Mouse (Mus musculus): ENCODE measurements around the gene Sigmar1. TPM values are rescaled to one million over a fixed set of nuclear protein-coding genes. Genes with fewer than 3 reads are reported as not detected.

Sigmar1 gene
- polyA plus RNA-seq, 1 experiment from 2014 or later: 61.2 TPM

- no peaks in the 10 kb centered on the region for H3K27me3 ChIP-seq (replicated peaks)
- peaks cover 38% of the 10 kb centered on the region for H3K4me1 ChIP-seq (replicated peaks)
- peak overlapping the region; percentile 82 for H3K9ac ChIP-seq
- H3K4me2 ChIP-seq: peak overlapping the region; percentile 76
- peak overlapping the region; percentile 73 for H3K4me3 ChIP-seq
- WGBS: 79% methylated on average over 8 of the region's 8 CpGs
- no peak for ATAC-seq (ENCODE audit: insufficient number of reproducible peaks, low FRiP score)
- H3K27ac ChIP-seq (ENCODE audit: poor library complexity, severe bottlenecking): no peak overlapping the region; the same call in 1 of the 2 replicates
- peaks cover 22% of the 10 kb centered on the region for H3K36me3 ChIP-seq
- H3K9me3 ChIP-seq (replicated peaks): no peaks in the 10 kb centered on the region
Measured at GRCm38 (mm10) chr4:41756440-41756839, 483 bp upstream of the Sigmar1 start.

- Histone ChIP-seq H3K4me2 (peak within 1 kb of the TSS; percentile 76), H3K27me3 (replicated peaks) (no peaks in the 10 kb centered on the region), H3K9ac (peak within 1 kb of the TSS; percentile 82), H3K27ac (ENCODE audit: poor library complexity, severe bottlenecking) (peak within 1 kb of the TSS; percentile 88), H3K4me3 (peak within 1 kb of the TSS; percentile 73), H3K4me1 (replicated peaks) (peaks cover 28% of the 10 kb centered on the region), H3K36me3 (peaks cover 22% of the 10 kb centered on the region), H3K9me3 (replicated peaks) (no peaks in the 10 kb centered on the region)
- WGBS: 13% methylated on average over 14 of the region's 14 CpGs
- peak; percentile 69 for ATAC-seq (ENCODE audit: insufficient number of reproducible peaks, low FRiP score)
Measured at GRCm38 (mm10) chr4:41754797-41755337, 1.1 kb downstream of the Sigmar1 start, which contains the start of gene Galt. Gene Galt, plus strand, starts transcription at chr4:41755228.

GRCm38 (mm10) chr4:41745021-41745420 lies 10.9 kb downstream of the Sigmar1 start:
- Histone ChIP-seq H3K27me3 (replicated peaks) (no peaks in the 10 kb centered on the region), H3K4me3 (no peak overlapping the region), H3K4me1 (replicated peaks) (peaks cover 9% of the 10 kb centered on the region), H3K4me2 (no peak overlapping the region), H3K36me3 (peaks cover 23% of the 10 kb centered on the region), H3K9ac (no peak overlapping the region), H3K27ac (ENCODE audit: poor library complexity, severe bottlenecking) (no peak overlapping the region), H3K9me3 (replicated peaks) (peaks cover 13% of the 10 kb centered on the region)
- WGBS: 71% methylated on average over 1 of the region's 1 CpGs
- ATAC-seq (ENCODE audit: insufficient number of reproducible peaks, low FRiP score): no peak

- 71% methylated on average over 2 of the region's 2 CpGs for WGBS
- H3K36me3 ChIP-seq: peaks cover 28% of the 10 kb centered on the region
- H3K4me3 ChIP-seq: no peak overlapping the region
- peaks cover 13% of the 10 kb centered on the region for H3K9me3 ChIP-seq (replicated peaks)
- H3K9ac ChIP-seq: no peak overlapping the region
- peaks cover 14% of the 10 kb centered on the region for H3K4me1 ChIP-seq (replicated peaks)
- no peak overlapping the region for H3K27ac ChIP-seq (ENCODE audit: poor library complexity, severe bottlenecking)
- no peak for ATAC-seq (ENCODE audit: insufficient number of reproducible peaks, low FRiP score)
- H3K27me3 ChIP-seq (replicated peaks): no peaks in the 10 kb centered on the region
- H3K4me2 ChIP-seq: no peak overlapping the region
Measured at GRCm38 (mm10) chr4:41744131-41744530, 11.8 kb downstream of the Sigmar1 start.

GRCm38 (mm10) chr4:41741158-41741560 lies 14.8 kb downstream of the Sigmar1 start:
- peak overlapping the region; percentile 72 for H3K4me3 ChIP-seq
- peaks cover 16% of the 10 kb centered on the region for H3K36me3 ChIP-seq
- H3K4me2 ChIP-seq: peak overlapping the region; percentile 96
- no peaks in the 10 kb centered on the region for H3K27me3 ChIP-seq (replicated peaks)
- H3K27ac ChIP-seq (ENCODE audit: poor library complexity, severe bottlenecking): peak overlapping the region; percentile 58
- H3K9ac ChIP-seq: peak overlapping the region; percentile 79
- under 1% methylated on average over 27 of the region's 27 CpGs for WGBS
- H3K9me3 ChIP-seq (replicated peaks): peaks cover 4% of the 10 kb centered on the region
- ATAC-seq (ENCODE audit: insufficient number of reproducible peaks, low FRiP score): peak; percentile 95
- peaks cover 14% of the 10 kb centered on the region for H3K4me1 ChIP-seq (replicated peaks)

- Histone ChIP-seq H3K4me3 (peak overlapping the region; percentile 72), H3K9ac (peak overlapping the region; percentile 79), H3K4me2 (peak overlapping the region; percentile 96), H3K4me1 (replicated peaks) (peaks cover 14% of the 10 kb centered on the region), H3K27me3 (replicated peaks) (no peaks in the 10 kb centered on the region), H3K27ac (ENCODE audit: poor library complexity, severe bottlenecking) (peak overlapping the region; percentile 58), H3K9me3 (replicated peaks) (peaks cover 3% of the 10 kb centered on the region; the same call in 1 of the 2 replicates), H3K36me3 (peaks cover 14% of the 10 kb centered on the region)
- ATAC-seq (ENCODE audit: insufficient number of reproducible peaks, low FRiP score): peak; percentile 78
- WGBS: under 1% methylated on average over 48 of the region's 48 CpGs
Measured at GRCm38 (mm10) chr4:41740380-41741157, 15.4 kb downstream of the Sigmar1 start.

- no peak for ATAC-seq (ENCODE audit: insufficient number of reproducible peaks, low FRiP score)
- Histone ChIP-seq H3K27ac (ENCODE audit: poor library complexity, severe bottlenecking) (no peak overlapping the region), H3K4me2 (no peak overlapping the region), H3K4me1 (replicated peaks) (peaks cover 14% of the 10 kb centered on the region), H3K9me3 (replicated peaks) (peaks cover 6% of the 10 kb centered on the region; the same call in 1 of the 2 replicates), H3K4me3 (no peak overlapping the region), H3K27me3 (replicated peaks) (no peaks in the 10 kb centered on the region; the same call in 1 of the 2 replicates), H3K36me3 (peaks cover 14% of the 10 kb centered on the region), H3K9ac (0 out of 2 replicates have a peak overlapping the region, but pooled peaks have one; percentile 48)
- WGBS: 93% methylated on average over 13 of the region's 13 CpGs
Measured at GRCm38 (mm10) chr4:41739260-41739659, 16.7 kb downstream of the Sigmar1 start.

- 73% methylated on average over 1 of the region's 1 CpGs for WGBS
- H3K4me3 ChIP-seq: no peak overlapping the region
- H3K27me3 ChIP-seq (replicated peaks): peaks cover 9% of the 10 kb centered on the region
- H3K36me3 ChIP-seq: peaks cover 14% of the 10 kb centered on the region
- H3K9ac ChIP-seq: no peak overlapping the region
- H3K9me3 ChIP-seq (replicated peaks): peaks cover 6% of the 10 kb centered on the region; the same call in 1 of the 2 replicates
- ATAC-seq (ENCODE audit: insufficient number of reproducible peaks, low FRiP score): no peak
- no peak overlapping the region for H3K4me2 ChIP-seq
- no peak overlapping the region for H3K27ac ChIP-seq (ENCODE audit: poor library complexity, severe bottlenecking)
- peaks cover 14% of the 10 kb centered on the region for H3K4me1 ChIP-seq (replicated peaks)
Measured at GRCm38 (mm10) chr4:41738256-41738603, 17.7 kb downstream of the Sigmar1 start.

- H3K9ac ChIP-seq: no peak overlapping the region
- no peak overlapping the region for H3K4me3 ChIP-seq
- H3K4me1 ChIP-seq (replicated peaks): peaks cover 14% of the 10 kb centered on the region
- ATAC-seq (ENCODE audit: insufficient number of reproducible peaks, low FRiP score): no peak
- peaks cover 14% of the 10 kb centered on the region for H3K27me3 ChIP-seq (replicated peaks)
- H3K4me2 ChIP-seq: no peak overlapping the region
- WGBS: 40% methylated on average over 8 of the region's 8 CpGs
- H3K36me3 ChIP-seq: peaks cover 14% of the 10 kb centered on the region
- H3K9me3 ChIP-seq (replicated peaks): peaks cover 6% of the 10 kb centered on the region; the same call in 1 of the 2 replicates
- no peak overlapping the region for H3K27ac ChIP-seq (ENCODE audit: poor library complexity, severe bottlenecking)
Measured at GRCm38 (mm10) chr4:41737602-41738255, 18.2 kb downstream of the Sigmar1 start.

- no peak within 1 kb of the TSS for H3K27ac ChIP-seq (ENCODE audit: poor library complexity, severe bottlenecking)
- H3K4me1 ChIP-seq (replicated peaks): no peaks in the 10 kb centered on the region
- no peaks in the 10 kb centered on the region for H3K36me3 ChIP-seq
- H3K4me2 ChIP-seq: peak within 1 kb of the TSS; percentile 66
- ATAC-seq (ENCODE audit: insufficient number of reproducible peaks, low FRiP score): no peak
- peaks cover 6% of the 10 kb centered on the region; the same call in 1 of the 2 replicates for H3K9me3 ChIP-seq (replicated peaks)
- H3K27me3 ChIP-seq (replicated peaks): peaks cover 74% of the 10 kb centered on the region
- 2% methylated on average over 50 of the region's 50 CpGs for WGBS
- H3K9ac ChIP-seq: peak within 1 kb of the TSS; percentile 38
- peak within 1 kb of the TSS; percentile 41 for H3K4me3 ChIP-seq
Measured at GRCm38 (mm10) chr4:41731052-41731765, 24.7 kb downstream of the Sigmar1 start, which contains the start of gene Arid3c. Gene Arid3c, minus strand, starts transcription at chr4:41731142.
